ENCODE assay signal across 8 mouse cellular contexts in genomic region chr12:24893777-24894468, GRCm38 (mm10).
DNase-seq lines count a peak whose midpoint lies in the region; ATAC-seq lines count a peak whose summit lies in the region.

No protein-coding gene starts in this region.

- no peak overlapping the region for H3K9ac ChIP-seq in forebrain, embryonic 15.5 days (replicated peaks)
- no peak overlapping the region for H3K9ac ChIP-seq in hindbrain, embryonic 15.5 days
- peak overlapping the region; percentile 0; the same call in 1 of the 2 replicates for H3K9ac ChIP-seq in lung, embryonic 16.5 days (ENCODE audit: low read length)

- no peaks in the 10 kb centered on the region for H3K9me3 ChIP-seq in forebrain, embryonic 15.5 days
- H3K9me3 ChIP-seq in hindbrain, embryonic 15.5 days, result no peaks in the 10 kb centered on the region
- no peaks in the 10 kb centered on the region for H3K9me3 ChIP-seq in lung, embryonic 16.5 days (ENCODE audit: control insufficient read depth, low read length)

- no peak overlapping the region for H3K4me3 ChIP-seq in forebrain, embryonic 15.5 days
- no peak overlapping the region for H3K4me3 ChIP-seq in hindbrain, embryonic 15.5 days
- H3K4me3 ChIP-seq in lung, embryonic 16.5 days (ENCODE audit: low read length), result no peak overlapping the region

- no peaks in the 10 kb centered on the region for H3K27me3 ChIP-seq in forebrain, embryonic 15.5 days
- H3K27me3 ChIP-seq in hindbrain, embryonic 15.5 days, result no peaks in the 10 kb centered on the region
- no peaks in the 10 kb centered on the region for H3K27me3 ChIP-seq in lung, embryonic 16.5 days (ENCODE audit: control insufficient read depth, insufficient read depth, low read depth, low read length)

- DNase-seq in R1 (ENCODE audit: low read depth, low spot score), result peak; percentile 73
- DNase-seq in cerebellum, adult 8-10 months, result peak; percentile 19
- DNase-seq in left cerebral cortex, adult 11 months (ENCODE audit: low spot score), result peak; percentile 61
- DNase-seq in right cerebral cortex, postnatal 25 days, result peak; percentile 36
- no peak for DNase-seq in c-Kit-positive CD71-positive TER-119-positive erythroid progenitor cells, embryonic 14.5 days (ENCODE audit: low spot score)

- 27% methylated on average over 10 of the region's 10 CpGs for WGBS in forebrain, embryonic 15.5 days
- 16% methylated on average over 10 of the region's 10 CpGs for WGBS in hindbrain, embryonic 15.5 days
- 36% methylated on average over 10 of the region's 10 CpGs for WGBS in lung, embryonic 16.5 days

- H3K4me2 ChIP-seq in forebrain, embryonic 15.5 days (replicated peaks), result no peak overlapping the region
- no peak overlapping the region for H3K4me2 ChIP-seq in hindbrain, embryonic 15.5 days
- no peak overlapping the region for H3K4me2 ChIP-seq in lung, embryonic 16.5 days (ENCODE audit: low read depth, low read length)

- H3K27ac ChIP-seq in forebrain, embryonic 15.5 days (replicated peaks), result 0 out of 2 replicates have a peak overlapping the region, but pooled peaks have one; percentile 12
- peak overlapping the region; percentile 67 for H3K27ac ChIP-seq in hindbrain, embryonic 15.5 days (replicated peaks)
- H3K27ac ChIP-seq in lung, embryonic 16.5 days (ENCODE audit: low read length), result peak overlapping the region; percentile 84

- H3K4me1 ChIP-seq in forebrain, embryonic 15.5 days, result peaks cover 9% of the 10 kb centered on the region
- peaks cover 18% of the 10 kb centered on the region for H3K4me1 ChIP-seq in hindbrain, embryonic 15.5 days (replicated peaks)
- peaks cover 19% of the 10 kb centered on the region for H3K4me1 ChIP-seq in lung, embryonic 16.5 days (replicated peaks; ENCODE audit: control insufficient read depth, insufficient read depth, low read length)

- H3K36me3 ChIP-seq in forebrain, embryonic 15.5 days, result peaks cover 12% of the 10 kb centered on the region; the same call in 1 of the 2 replicates
- H3K36me3 ChIP-seq in hindbrain, embryonic 15.5 days, result no peaks in the 10 kb centered on the region
- no peaks in the 10 kb centered on the region for H3K36me3 ChIP-seq in lung, embryonic 16.5 days (ENCODE audit: control insufficient read depth, insufficient read depth, low read length)

- peak; percentile 70; the same call in 1 of the 2 replicates for ATAC-seq in forebrain, embryonic 15.5 days (replicated peaks)
- ATAC-seq in hindbrain, embryonic 15.5 days (ENCODE audit: low FRiP score, low read depth), result peak; percentile 88
- peak; percentile 86 for ATAC-seq in lung, embryonic 16.5 days (ENCODE audit: low read depth)

Comparison
In these comparisons a context has a peak if more than half of its experiments do, and no peak if none do; other contexts are left out.
1. H3K27ac ChIP-seq: peak in every context shown above with its lines; median percentile 84 in lung, embryonic 16.5 days; 67 in hindbrain, embryonic 15.5 days; 12 in forebrain, embryonic 15.5 days.